Mouse (Mus musculus) gastrocnemius, postnatal 25 days (tissue): Measurements from ENCODE around the gene Myo6. TPM values are rescaled to one million over a fixed set of nuclear protein-coding genes. Genes with fewer than 3 reads are reported as not detected.

Experiments
- total RNA-seq, 2 experiments: library from RNA; stranded (reverse); gene quantifications; 1 replicate in 1 of 2; 2 replicates in 1 of 2; pipeline ENCODE4 v1.2.3; 2021

The Myo6 gene
- total RNA-seq, 2 experiments from 2014 or later = 7.5 to 8.1 TPM

Other genes with a start within 250 kb of the Myo6 start
- gene Filip1, start 152.2 kb upstream of the Myo6 start, total RNA-seq = 10 to 100 TPM; 61.3 to 87.3 TPM
- gene Senp6, start 98.1 kb upstream of the Myo6 start, total RNA-seq = 10 to 100 TPM; 42.3 to 46.7 TPM